Mouse (Mus musculus) telencephalon, adult 2 months (tissue): ENCODE data around the gene Gm20696.

ENCODE experiments used
- DNase-seq: peaks from one replicate; pipeline ENCODE4 v3.0.0-alpha.2; 2011; ENCODE audit warnings: low read depth, low spot score

The Gm20696 gene

DNA sequence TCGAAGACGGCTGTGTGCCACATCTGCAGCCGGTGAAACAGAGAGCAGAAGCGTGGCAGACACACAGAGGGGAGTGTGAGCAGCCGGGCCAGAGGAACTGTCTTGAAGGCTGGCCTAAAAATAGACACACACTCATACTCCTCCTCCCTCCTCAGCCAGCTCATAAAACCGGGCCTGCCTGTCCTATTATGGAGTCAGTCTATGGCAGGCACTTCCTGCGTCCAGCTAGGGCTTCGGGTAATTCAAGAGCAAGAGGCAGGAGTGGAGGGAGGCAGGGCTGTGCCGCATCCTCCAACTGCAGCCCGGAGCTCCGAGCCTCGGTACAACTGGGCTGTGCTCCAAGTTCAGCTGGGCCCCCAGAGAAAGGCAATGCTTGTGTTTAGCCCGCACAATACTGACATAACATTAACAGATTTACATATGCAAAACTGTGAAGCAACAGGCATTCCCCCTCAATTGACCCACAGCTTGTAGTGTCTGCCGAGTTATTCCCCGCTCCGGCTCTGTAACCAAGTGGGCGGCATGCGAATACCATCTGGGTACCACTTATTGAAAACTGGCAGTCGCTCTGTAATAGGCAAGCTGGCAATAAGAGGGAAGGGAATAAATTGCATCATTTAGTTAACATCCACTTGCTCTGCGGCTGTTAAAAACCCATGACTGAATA is 181.2 kb downstream of the Gm20696 start:
- peak; percentile 87 for DNase-seq

DNA sequence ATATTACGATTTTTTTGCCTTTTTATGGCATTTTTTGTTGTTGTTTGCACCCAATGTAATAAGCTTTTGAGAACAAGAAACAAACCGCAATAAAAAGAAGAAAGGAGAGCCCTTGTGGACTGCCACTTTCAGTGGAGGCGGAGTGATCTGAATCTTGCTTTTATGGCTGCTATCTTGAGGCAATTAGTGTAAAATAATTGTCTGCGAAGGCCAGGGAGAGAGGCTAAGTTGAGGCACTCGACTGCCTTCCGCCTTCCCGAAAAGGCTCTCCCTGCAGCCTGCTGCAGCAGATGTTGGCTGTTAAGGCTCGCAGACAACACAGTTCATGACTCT is 181.7 kb downstream of the Gm20696 start:
- DNase-seq = no peak

DNA sequence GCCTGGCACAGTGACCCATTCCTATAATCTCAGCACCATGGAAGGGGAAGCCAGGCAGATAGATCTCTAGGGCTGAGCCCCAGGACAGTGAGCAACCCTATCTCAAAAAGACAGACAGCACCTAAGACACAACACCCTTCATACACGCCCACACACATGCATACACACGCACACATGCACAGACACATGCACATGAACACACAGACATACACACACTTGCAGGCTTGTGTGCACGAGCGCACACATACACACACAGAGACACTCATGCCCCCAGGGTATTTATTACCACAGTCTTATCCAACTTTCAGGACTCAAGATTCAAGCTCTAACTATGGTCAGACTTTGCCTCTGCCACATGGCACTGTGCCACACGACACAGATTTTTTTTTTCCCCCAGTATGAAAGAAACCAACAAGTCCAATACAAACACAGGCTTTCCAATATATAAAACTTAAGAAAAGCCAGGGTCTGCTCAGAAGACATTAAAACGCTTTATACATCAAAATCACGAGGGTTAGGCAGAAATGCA is 182.3 kb downstream of the Gm20696 start:
- DNase-seq = no peak

DNA sequence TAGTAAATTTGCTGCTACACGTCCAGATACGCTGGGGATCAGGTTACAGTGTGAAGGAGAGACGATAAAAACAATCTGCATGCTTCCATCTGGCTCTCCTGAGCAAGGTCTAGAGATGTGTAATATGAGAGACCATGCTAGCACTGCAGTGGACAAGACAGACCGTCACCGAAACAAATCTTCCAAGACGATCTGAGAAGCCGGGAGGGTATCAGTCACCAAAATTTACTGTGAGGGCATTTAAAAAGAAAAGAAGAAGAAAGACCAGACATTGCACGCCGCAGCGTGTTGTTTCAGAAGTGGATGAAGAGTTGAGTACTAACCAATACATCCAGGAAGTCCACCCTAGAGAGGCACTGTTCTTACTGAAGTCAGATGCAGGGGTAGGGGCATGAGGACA is 183.0 kb downstream of the Gm20696 start:
- no peak for DNase-seq

DNA sequence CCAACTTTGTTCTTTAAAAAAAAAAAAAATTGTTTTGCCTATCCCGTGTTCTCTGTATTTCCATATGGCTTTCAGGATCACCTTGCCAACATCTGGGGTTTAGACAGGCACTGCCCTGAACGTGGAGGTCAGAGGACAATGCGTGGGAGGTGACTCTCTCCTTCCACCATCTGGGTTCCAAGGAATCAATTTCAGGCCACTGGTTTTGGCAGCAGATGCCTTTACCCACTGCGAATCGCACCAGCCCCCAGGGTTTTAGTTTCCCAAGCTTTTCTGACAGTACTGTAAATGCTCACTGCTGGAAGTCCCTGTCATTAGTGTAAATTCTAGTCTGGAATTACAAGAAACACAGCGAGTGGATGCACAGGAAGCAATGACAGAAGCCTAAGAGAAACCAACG is 185.0 kb downstream of the Gm20696 start:
- no peak for DNase-seq

DNA sequence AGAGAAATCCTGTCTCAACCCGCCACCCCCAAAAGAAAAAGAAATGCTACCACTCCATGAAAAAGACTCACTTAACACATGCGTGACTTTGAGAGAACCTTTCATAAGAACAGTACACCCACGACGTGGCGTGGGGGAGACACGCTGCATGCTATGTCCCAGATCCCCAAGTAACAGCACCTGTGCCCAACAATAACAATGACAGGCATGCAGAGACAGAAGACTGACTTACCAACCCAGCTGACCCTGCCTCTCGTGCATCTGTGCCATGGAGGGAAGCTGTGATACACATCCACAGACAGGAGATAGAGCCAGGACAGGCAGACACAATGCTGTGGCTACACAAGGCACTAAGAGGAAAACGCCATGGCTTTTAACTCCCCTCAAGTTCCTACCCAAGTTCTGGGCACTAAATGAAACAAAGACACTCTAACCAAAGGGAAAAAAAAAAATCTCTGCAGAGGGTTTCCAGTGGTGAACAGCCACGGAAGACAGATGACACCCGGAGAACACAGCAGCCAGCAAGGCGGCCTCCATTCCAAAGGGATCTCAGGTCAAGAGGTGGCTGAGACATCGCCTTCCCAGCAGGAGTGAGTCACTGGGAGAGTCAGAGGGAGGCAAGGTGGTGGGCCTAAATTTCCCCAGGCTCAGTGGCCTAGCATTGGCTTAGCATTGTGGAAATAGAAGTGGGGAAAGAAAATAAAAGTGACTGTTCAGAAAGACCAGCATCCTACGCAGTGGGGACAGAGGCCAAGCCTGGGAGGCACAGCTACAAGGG is 187.5 kb downstream of the Gm20696 start:
- no peak for DNase-seq

DNA sequence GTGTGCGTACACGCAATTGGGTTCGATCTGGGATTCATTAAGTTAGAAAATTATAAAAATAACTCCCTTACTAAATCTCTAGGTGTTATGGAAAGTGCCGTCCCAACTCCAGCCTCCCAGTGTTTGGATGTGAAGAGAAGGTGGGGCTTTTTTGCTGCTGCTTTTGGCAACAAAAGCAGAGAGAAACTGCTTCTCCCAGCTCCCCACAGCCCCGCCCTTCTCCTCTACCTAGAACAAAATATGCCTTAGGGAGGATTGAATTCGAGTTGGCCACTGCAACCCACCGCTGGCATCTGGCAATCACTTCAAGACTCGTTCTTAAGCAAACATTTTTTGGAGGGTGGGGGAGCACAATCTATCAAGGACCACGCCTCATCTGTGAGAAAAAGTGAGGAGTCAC is 191.6 kb downstream of the Gm20696 start:
- no peak for DNase-seq

DNA sequence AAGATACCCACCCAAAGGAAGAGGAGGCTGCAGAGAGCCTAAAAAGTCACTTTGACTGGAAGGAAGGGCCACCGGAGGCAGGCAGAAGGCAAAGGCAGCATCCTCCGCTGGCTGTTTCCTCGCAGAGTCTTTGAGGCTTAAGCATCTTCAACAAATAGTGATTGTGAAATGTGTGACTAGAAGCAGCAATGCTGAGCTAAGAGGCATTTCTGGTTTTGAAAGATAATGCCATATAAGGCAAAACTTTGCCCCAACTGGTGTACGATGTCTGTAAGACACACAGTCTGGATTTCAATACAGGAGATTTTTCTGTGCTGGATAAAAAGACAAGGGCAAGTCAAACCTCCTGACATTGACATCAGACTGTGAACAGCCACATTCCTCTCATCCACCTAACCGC is 195.7 kb downstream of the Gm20696 start:
- no peak for DNase-seq

DNA sequence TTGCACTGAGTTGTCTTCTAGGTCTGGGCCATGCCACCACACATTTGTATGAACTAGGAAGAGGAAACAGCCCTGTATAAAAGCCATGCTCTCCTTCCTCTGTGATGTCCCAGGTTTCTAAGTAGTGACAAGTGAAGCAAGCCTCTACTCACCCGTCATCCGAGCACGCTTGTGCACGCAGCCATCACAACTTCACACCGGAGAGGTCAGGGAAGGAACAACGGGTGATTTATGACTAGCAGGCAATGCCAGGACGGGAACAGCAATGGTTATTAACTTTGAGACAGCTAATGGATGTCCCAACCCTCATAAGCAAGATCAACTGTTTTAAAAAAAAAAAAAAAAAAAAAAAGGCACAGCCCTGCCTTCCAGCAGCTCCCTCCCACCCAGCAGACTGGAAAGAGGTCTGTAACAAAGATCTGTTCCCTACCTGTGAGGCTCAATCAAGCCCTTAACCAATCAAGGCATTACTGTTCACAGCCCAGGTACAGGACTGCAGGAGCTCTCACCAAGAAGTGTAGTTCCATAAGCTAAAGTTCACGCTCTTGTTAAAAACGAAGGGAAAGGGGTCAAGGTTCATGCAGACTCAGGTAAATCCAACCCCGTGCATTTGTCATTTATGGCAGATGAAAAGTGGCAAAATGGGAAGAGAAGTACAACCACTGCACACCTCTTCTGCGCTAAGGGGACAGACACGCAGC is 197.3 kb downstream of the Gm20696 start:
- no peak for DNase-seq

DNA sequence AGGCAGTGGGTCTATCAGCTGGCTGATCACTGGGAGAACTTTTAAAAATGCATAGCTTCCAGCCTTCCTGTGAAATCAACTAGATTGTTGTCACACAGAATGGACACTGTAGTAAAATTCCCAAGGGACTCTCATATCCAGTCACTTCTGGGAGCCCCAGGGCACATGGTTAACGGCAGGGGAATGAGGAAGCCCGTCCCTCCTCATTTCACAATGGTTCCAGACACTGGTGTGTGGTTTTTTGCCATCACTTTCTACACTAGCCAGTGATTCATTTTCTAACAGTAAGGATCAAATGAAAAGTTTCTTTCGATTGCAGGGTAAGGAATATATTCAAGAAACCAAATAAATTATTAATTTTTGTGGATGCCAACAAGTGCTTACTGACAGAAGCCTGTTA is 198.8 kb downstream of the Gm20696 start:
- DNase-seq = no peak

DNA sequence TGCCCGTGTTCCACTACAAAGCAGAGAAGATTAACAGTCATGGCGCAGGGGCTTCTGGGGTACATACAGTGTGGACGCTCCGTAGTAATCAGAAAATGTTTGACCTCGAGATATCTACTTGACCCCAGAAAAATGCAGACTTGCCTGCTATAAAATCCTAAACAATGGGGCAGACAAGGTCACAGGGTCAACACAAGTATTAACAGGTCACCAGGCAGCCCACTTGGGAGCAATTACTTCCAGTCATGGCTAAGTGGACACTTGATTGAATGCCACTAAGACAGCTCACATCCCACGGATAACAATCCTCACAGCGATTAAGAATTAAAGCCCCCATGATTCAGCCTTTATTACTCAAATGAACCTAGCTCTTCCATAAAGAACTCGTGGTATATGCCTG is 199.5 kb downstream of the Gm20696 start:
- DNase-seq = no peak

DNA sequence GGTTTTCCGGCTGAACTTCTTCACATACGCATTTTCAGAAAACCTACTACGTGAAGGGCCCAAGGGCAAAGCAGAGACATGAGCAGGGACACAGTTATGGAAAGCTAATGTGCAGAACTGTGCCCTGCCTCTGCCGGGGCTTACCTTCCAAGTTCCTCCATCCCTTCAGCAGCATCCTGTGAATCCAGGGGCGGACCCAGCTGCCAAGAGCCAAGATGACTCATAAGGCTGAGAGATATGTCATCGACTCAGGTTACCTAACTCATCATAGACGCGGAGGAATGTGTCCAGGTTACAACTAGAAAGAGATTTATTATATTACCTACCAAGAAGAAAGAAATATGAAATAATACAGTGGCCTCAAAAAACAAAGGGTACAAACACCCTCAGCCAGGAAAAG is 200.2 kb downstream of the Gm20696 start:
- peak; percentile 36 for DNase-seq

DNA sequence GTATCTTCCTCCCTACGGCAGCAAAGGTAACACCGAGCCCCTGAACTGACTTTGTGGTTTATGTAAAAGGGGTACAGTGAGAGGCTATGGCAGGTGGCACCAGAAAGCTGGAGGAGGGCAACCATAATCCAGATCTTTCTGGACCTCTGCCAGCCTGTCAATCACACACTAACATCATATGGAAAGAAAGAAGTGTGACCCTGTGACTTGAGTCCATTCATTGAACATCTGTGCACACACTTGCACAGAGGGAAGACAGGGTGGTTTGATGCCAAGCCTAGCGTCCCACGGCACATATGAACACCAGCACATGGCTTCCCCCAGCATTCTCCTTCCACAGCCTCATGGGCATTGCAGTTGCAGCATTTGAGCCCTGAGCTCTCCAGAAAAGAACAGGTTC is 202.1 kb downstream of the Gm20696 start:
- no peak for DNase-seq

DNA sequence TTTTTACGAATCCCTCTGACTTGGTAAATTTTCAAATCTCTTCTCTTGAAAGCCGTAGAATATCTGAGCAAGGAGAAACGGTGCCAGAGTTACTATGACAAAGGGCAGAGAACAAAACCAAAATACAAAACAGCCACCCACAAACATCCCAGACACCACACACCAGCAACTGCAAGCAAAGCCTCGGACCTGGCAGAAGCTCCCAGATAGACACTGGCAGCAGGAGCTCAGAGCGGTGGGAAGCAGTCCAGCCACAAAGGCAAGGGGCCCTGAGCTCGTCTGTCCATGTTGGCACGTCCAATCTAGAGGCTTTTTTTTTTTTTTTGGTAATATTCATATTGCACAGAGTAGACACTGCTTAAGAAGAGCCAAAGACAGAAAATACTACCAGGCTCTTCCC is 202.7 kb downstream of the Gm20696 start:
- DNase-seq = no peak

DNA sequence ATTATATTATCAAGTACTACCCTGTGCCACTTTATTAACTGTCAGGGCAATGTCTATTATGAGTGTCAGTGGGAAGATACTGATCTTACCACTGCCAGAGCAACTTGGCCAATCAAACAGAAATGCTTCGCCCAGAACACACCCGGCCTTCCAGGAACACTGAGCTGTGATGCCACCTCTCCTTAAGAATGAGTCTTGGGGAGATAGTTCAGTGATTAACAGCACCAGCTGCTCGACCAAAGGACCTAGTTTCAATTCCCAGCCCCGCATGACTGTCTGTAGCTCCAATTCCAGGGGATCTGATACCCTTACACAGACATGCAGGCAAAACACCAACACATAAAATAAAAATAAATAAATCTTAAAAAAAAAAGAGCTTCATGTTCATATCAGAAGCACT is 207.8 kb downstream of the Gm20696 start:
- DNase-seq = no peak

DNA sequence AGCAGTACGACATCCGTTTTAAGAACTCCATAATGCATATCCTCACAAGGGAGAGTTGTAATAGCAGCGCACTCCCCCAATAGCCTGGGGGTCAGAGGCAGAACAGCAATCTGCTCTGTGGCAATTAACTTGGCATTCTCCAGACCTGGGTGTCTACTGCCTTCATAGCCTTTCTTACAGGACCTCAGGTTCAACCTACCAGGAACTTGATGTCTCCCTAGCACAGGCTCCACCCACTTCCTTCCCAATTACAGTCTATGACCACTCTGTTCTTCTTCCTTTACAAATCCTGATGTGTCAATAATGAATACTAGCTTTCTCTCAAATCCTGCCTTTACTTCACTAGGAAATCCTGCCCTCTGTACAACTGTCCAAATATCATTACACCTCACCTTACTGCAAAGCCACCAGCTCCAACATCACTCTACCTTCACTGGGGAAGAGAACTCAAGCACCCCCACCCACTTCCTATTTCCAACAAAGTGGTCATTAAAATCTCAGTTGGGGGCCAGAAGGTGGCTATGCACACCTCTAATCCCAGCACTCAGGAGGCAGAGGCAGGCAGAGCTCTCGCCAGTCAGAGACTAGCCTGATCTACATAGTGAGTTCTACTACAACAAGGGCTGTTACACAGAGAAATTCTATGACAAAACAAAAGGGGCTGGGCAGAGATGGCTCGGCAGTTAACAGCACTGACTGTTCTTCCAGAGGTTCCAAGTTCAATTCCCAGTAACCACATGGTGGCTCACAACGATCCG is 212.7 kb downstream of the Gm20696 start:
- DNase-seq = no peak

DNA sequence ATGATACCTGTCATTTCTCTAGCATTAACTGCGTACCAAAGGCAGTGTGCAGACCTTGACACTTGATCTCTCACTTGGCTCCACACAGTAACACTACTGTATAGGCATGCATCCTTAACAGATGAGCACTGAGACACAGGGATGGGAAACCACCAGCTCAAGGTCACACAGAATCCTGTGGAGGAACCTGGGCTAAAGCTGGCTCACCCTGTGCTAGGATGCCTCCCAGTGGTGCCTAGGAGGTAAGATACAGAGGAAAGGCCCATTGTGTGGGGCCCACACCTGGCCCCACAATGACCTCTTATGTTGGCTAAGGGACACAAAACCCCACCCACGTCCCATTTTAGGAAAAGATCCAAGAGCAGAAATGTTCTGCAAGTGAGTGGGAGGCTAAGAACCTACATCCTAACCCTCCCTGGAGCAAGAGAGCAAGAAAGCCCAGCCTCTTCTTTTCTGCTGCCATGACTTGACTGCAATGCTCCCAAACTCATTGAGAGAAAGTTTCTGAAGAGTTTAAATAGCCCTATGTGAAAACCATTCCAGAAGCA is 213.9 kb downstream of the Gm20696 start:
- DNase-seq = no peak

DNA sequence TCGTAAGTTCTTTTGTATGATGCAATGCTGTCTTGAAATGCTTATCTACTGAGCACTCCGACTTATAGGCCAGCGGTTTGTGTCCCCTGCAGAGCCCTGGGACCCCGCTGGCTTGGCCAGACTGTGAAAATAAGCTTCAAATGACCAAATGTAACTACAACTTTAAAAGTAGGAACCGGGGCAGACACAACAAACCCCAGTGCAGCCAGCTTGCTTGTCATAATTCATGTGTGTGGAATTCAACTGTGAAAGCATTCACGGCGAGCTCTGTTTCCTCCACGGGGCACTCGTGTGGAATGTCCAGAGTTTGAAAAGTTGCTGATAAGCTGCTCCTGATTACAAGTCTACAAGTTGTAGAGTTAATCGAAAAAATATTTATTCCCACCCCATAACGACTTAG is 215.1 kb downstream of the Gm20696 start:
- DNase-seq = no peak

DNA sequence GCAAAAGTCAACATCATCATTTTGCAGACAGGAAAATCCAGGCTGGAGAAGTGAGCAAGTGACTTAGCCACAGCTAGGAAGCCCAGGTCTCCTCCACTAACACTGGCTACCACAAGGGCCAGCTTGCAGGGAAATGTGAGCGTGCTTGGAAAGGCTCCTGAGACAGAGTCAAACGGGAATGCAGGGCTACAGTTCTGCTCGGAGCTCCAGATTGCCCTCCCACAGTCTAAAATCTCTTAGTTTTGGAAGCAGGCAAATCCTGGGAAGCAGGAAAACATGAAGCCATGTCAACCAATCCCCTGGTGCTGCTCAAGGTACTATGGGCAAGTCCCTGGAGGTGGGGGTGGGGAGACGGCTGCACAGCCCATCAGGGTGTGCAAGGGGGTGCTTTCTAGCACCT is 219.2 kb downstream of the Gm20696 start:
- DNase-seq = no peak

DNA sequence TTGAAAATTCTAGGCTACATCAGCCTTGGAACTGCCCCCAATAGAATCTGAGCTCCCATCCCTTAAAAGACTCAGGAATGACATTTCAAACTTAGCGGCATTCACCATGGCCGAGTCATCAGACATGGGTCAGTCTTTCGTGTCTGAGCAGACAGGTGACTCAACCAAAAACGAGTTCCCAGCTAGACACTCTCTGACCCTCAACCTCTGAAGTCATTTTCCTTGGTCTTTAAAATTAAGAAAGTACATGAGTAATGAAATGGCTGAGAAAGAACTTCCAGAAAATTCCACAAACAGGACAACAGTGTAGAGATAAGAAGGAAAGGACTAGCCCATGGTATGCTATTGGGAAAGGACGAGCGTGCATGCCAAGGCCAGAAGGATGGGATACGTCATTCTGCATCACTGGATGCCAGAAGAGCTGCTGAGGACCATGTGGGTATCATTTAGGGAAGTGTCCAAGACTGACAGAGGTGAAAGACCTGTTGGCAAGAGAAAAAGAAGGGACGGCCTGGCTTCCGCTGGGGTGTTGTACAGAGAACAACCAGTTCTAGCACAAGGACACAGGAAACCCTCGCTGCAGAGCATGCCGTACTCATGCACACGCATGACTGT is 219.7 kb downstream of the Gm20696 start:
- DNase-seq = no peak

DNA sequence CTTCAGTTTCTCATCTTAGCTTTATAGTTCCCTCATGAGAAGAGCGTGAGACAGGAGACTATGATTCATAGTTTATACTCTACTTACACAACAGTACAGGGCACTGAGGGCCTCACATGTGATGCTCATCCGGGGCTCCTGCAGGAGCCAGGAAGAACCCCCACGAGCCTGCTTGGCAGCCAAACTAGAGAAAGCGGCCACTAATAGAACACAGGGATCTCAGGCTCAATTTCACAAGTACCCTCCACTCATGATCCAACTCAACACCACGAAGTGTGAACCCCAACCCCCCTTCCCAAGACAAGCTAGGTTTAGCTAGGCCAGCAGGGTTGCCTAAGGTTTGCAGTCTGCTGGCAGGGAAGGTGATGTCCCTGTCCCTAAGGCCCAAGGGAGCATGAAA is 223.1 kb downstream of the Gm20696 start:
- no peak for DNase-seq
